22 mouse cellular contexts compared by ENCODE assay signal in the genomic region with DNA sequence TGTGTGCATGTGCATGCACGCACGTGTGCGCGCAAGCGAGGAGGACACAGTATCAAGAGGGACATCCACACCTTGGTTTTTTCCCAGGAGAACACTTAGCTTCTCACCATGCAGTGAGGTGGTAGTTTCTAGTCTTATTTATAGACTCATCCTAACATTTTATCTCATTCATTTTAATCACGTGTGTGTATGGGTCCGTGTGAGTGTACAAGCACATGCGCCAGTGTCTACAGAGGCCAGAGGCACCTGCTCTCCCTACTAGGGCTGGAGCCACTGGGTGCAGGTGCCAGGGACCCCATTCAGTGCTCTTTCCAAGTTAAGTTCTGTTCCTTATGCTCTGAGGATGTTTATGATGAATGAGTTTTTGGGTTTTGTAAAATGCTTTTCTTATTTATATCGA. TPM values are rescaled to one million over a fixed set of nuclear protein-coding genes. Genes with fewer than 3 reads are reported as not detected.
DNase-seq lines count a peak whose midpoint lies in the region; ATAC-seq and TF ChIP-seq lines count a peak whose summit lies in the region.
"Had no signal": no experiment of that assay in that cellular context is flagged by ENCODE, and none has a peak within 500 bp of the region (broad histone marks: within the 10 kb centered on the region; RNA-seq: fewer than 3 reads in every experiment).

No protein-coding gene starts in this region.

- H3K36me3 ChIP-seq in heart, adult 2 months (ENCODE audit: control insufficient read depth, insufficient read depth, low read length): no peaks in the 10 kb centered on the region
- H3K36me3 ChIP-seq in heart, embryonic 16.5 days (ENCODE audit: control insufficient read depth, insufficient read depth): no peaks in the 10 kb centered on the region
- H3K36me3 ChIP-seq in heart, postnatal 0 days (replicated peaks; ENCODE audit: control insufficient read depth, insufficient read depth, low read length): no peaks in the 10 kb centered on the region
- no peaks in the 10 kb centered on the region for H3K36me3 ChIP-seq in heart, embryonic 12.5 days
- no peaks in the 10 kb centered on the region for H3K36me3 ChIP-seq in midbrain, embryonic 11.5 days (ENCODE audit: control insufficient read depth, insufficient read depth, low read length)
- H3K36me3 ChIP-seq in midbrain, embryonic 10.5 days: no peaks in the 10 kb centered on the region

- peaks cover 2% of the 10 kb centered on the region; the same call in 1 of the 2 replicates for H3K79me2 ChIP-seq in heart, adult 2 months (replicated peaks; ENCODE audit: control insufficient read depth, insufficient read depth, low read length)

- H3K9ac ChIP-seq in heart, adult 2 months (ENCODE audit: low read depth, low read length): no peak overlapping the region
- no peak overlapping the region for H3K9ac ChIP-seq in heart, embryonic 16.5 days (ENCODE audit: low read length)
- no peak overlapping the region for H3K9ac ChIP-seq in heart, postnatal 0 days (replicated peaks; ENCODE audit: low read depth, low read length)
- no peak overlapping the region for H3K9ac ChIP-seq in heart, embryonic 12.5 days
- no peak overlapping the region for H3K9ac ChIP-seq in midbrain, embryonic 11.5 days (ENCODE audit: low read length)

- no peak for DNase-seq in heart, adult 2 months
- DNase-seq in heart, adult 8-10 months (ENCODE audit: low spot score): no peak
- no peak for DNase-seq in heart, postnatal 25 days (ENCODE audit: low spot score)
- DNase-seq in heart, postnatal 0 days (ENCODE audit: low spot score): peak; percentile 62
- peak; percentile 39 for DNase-seq in midbrain, embryonic 11.5 days (ENCODE audit: low spot score, missing footprints)
- DNase-seq in midbrain, embryonic 10.5 days (ENCODE audit: low spot score): no peak
- DNase-seq: adrenal gland, adult 2 months; adrenal gland, adult 8-10 months; adrenal gland, postnatal 10 days; adrenal gland, postnatal 14 days; adrenal gland, postnatal 25 days; adrenal gland, postnatal 36 days; B cell, adult 2 months; cerebellum, adult 11 months; cerebellum, adult 11-12 months had no signal

- 67% methylated on average over 9 of the region's 9 CpGs for WGBS in heart, adult 2 months
- 76% methylated on average over 9 of the region's 9 CpGs for WGBS in heart, embryonic 16.5 days
- 65% methylated on average over 9 of the region's 9 CpGs for WGBS in heart, postnatal 0 days
- WGBS in heart, embryonic 12.5 days: 87% methylated on average over 9 of the region's 9 CpGs
- WGBS in midbrain, embryonic 11.5 days: 95% methylated on average over 9 of the region's 9 CpGs
- WGBS in midbrain, embryonic 10.5 days: 96% methylated on average over 9 of the region's 9 CpGs

- no peak for TF ChIP-seq POLR2A in heart, adult 2 months (IDR thresholded peaks at IDR 0.05; ENCODE audit: insufficient read depth, low read depth, low read length)

- intact Hi-C loops in heart, adult 2 months (cut with DNase I): loop anchor here (2.0 kb wide), 1 partner anchor 17 kb away; no protein-coding TSS in a partner anchor
- intact Hi-C loops in heart, postnatal 25 days (cut with DNase I): no loop called here

- H3K4me2 ChIP-seq in heart, embryonic 16.5 days (ENCODE audit: low read depth, low read length): no peak overlapping the region
- no peak overlapping the region for H3K4me2 ChIP-seq in heart, postnatal 0 days (ENCODE audit: low read depth, low read length)
- no peak overlapping the region for H3K4me2 ChIP-seq in heart, embryonic 12.5 days
- H3K4me2 ChIP-seq in midbrain, embryonic 11.5 days: no peak overlapping the region

- H3K4me3 ChIP-seq in heart, adult 2 months: no peak overlapping the region
- no peak overlapping the region for H3K4me3 ChIP-seq in heart, embryonic 16.5 days (ENCODE audit: low read length)
- H3K4me3 ChIP-seq in heart, postnatal 0 days (ENCODE audit: low read depth, low read length): no peak overlapping the region
- no peak overlapping the region for H3K4me3 ChIP-seq in heart, embryonic 12.5 days
- no peak overlapping the region for H3K4me3 ChIP-seq in midbrain, embryonic 11.5 days (ENCODE audit: low read depth, low read length)
- H3K4me3 ChIP-seq in midbrain, embryonic 10.5 days: no peak overlapping the region

- H3K4me1 ChIP-seq in heart, adult 2 months (ENCODE audit: control insufficient read depth, insufficient read depth, low read length): peaks cover 17% of the 10 kb centered on the region
- peaks cover 10% of the 10 kb centered on the region for H3K4me1 ChIP-seq in heart, embryonic 16.5 days (ENCODE audit: control insufficient read depth, insufficient read depth, low read length)
- H3K4me1 ChIP-seq in heart, postnatal 0 days (ENCODE audit: control insufficient read depth, insufficient read depth): peaks cover 12% of the 10 kb centered on the region; the same call in 1 of the 2 replicates
- H3K4me1 ChIP-seq in heart, embryonic 12.5 days (replicated peaks): peaks cover 19% of the 10 kb centered on the region; the same call in 1 of the 2 replicates
- no peaks in the 10 kb centered on the region for H3K4me1 ChIP-seq in midbrain, embryonic 11.5 days (ENCODE audit: control insufficient read depth, insufficient read depth, low read length)
- H3K4me1 ChIP-seq in midbrain, embryonic 10.5 days: peaks cover 12% of the 10 kb centered on the region; the same call in 1 of the 2 replicates

- peak; percentile 82 for ATAC-seq in heart, embryonic 16.5 days (replicated peaks; ENCODE audit: extremely low read depth, insufficient read depth, low FRiP score)
- ATAC-seq in heart, postnatal 0 days (ENCODE audit: insufficient read depth, low read depth): peak; percentile 74
- ATAC-seq in heart, embryonic 12.5 days (ENCODE audit: insufficient number of reproducible peaks, low FRiP score): no peak
- no peak for ATAC-seq in midbrain, embryonic 11.5 days (ENCODE audit: low FRiP score)
- ATAC-seq: activated CD4-positive, CD25-positive, alpha-beta regulatory T cell, adult 4 months; CD4-positive, CD25-positive, alpha-beta regulatory T cell, adult 4 months; Patski had no signal

- TF ChIP-seq EP300 in heart, adult 2 months (IDR thresholded peaks at IDR 0.05; ENCODE audit: insufficient read depth, low read depth, low read length): no peak
- TF ChIP-seq EP300 in heart, postnatal 0 days (IDR thresholded peaks at IDR 0.05; ENCODE audit: low read depth): no peak; the same call in 1 of the 2 replicates

- TF ChIP-seq CTCF in heart, adult 2 months (IDR thresholded peaks at IDR 0.05): no peak
- no peak for TF ChIP-seq CTCF in heart, postnatal 0 days (IDR thresholded peaks at IDR 0.05; ENCODE audit: low read depth)

- H3K9me3 ChIP-seq in heart, embryonic 16.5 days (replicated peaks; ENCODE audit: control insufficient read depth, low read length): no peaks in the 10 kb centered on the region
- H3K9me3 ChIP-seq in heart, postnatal 0 days (replicated peaks; ENCODE audit: control insufficient read depth, low read length): no peaks in the 10 kb centered on the region
- no peaks in the 10 kb centered on the region for H3K9me3 ChIP-seq in heart, embryonic 12.5 days (replicated peaks)
- no peaks in the 10 kb centered on the region for H3K9me3 ChIP-seq in midbrain, embryonic 11.5 days (ENCODE audit: control insufficient read depth, low read length)
- H3K9me3 ChIP-seq in midbrain, embryonic 10.5 days (replicated peaks): no peaks in the 10 kb centered on the region
- H3K9me3 ChIP-seq: G1E had no signal

- peak overlapping the region; percentile 48 for H3K27ac ChIP-seq in heart, adult 2 months
- H3K27ac ChIP-seq in heart, embryonic 16.5 days (ENCODE audit: low read length): 0 out of 2 replicates have a peak overlapping the region, but pooled peaks have one; percentile 20
- H3K27ac ChIP-seq in heart, postnatal 0 days (ENCODE audit: low read depth): no peak overlapping the region; the same call in 1 of the 2 replicates
- no peak overlapping the region for H3K27ac ChIP-seq in heart, embryonic 12.5 days (ENCODE audit: poor library complexity, severe bottlenecking)
- H3K27ac ChIP-seq in midbrain, embryonic 11.5 days (ENCODE audit: low read depth, low read length): no peak overlapping the region
- H3K27ac ChIP-seq in midbrain, embryonic 10.5 days (replicated peaks): no peak overlapping the region

- no peaks in the 10 kb centered on the region for H3K27me3 ChIP-seq in heart, adult 2 months (ENCODE audit: control insufficient read depth, insufficient read depth, low read length)
- H3K27me3 ChIP-seq in heart, embryonic 16.5 days (ENCODE audit: control insufficient read depth, insufficient read depth, low read length): no peaks in the 10 kb centered on the region
- no peaks in the 10 kb centered on the region for H3K27me3 ChIP-seq in heart, postnatal 0 days (ENCODE audit: control insufficient read depth, insufficient read depth, low read length)
- no peaks in the 10 kb centered on the region for H3K27me3 ChIP-seq in heart, embryonic 12.5 days (replicated peaks)
- no peaks in the 10 kb centered on the region for H3K27me3 ChIP-seq in midbrain, embryonic 11.5 days (ENCODE audit: control insufficient read depth, insufficient read depth, low read length)
- no peaks in the 10 kb centered on the region for H3K27me3 ChIP-seq in midbrain, embryonic 10.5 days (ENCODE audit: low read depth, poor library complexity, severe bottlenecking)
- H3K27me3 ChIP-seq: CH12.LX, Patski had no signal

RNA-seq across cellular contexts. Expression of a gene that starts 48.0 kb away (rescaled TPM):
- 10 to 100 TPM; 21.5 to 21.6 TPM for total RNA-seq in heart, adult 2 months (2021)
- 12.5 and 13.2 TPM in 2 replicates for polyA plus RNA-seq in heart, adult 2 months (2012; rRNA removed)
- total RNA-seq in heart, adult 8-10 months (2022): 10 to 100 TPM; 22.9 to 24.7 (median 23.4) TPM
- 44.5 and 49.9 TPM in 2 replicates for polyA plus RNA-seq in heart, embryonic 16.5 days (2015; fragmentation: Nextera tagmentation; extraction: Ambion mirVana)
- total RNA-seq in heart, postnatal 25 days (2021): 10 to 100 TPM; 21.3 to 22.5 TPM
- 9.2 and 12.1 TPM in 2 replicates for total RNA-seq in heart, postnatal 0 days (2014; rRNA removed; ENCODE audit: low replicate concordance)
- polyA plus RNA-seq in heart, postnatal 0 days (2015; fragmentation: Nextera tagmentation; extraction: Ambion mirVana): 39.8 and 39.9 TPM in 2 replicates
- polyA plus RNA-seq in heart, embryonic 12.5 days (2016; fragmentation: Nextera tagmentation; extraction: Ambion mirVana): 48.6 and 56.2 TPM in 2 replicates
- polyA plus RNA-seq in midbrain, embryonic 11.5 days (2014; fragmentation: Nextera tagmentation; extraction: Ambion mirVana): 95.0 and 103 TPM in 2 replicates
- 95.5 and 96.3 TPM in 2 replicates for polyA plus RNA-seq in midbrain, embryonic 10.5 days (2016; fragmentation: Nextera tagmentation; extraction: Ambion mirVana)

RNA-seq across cellular contexts. Expression of a gene that starts 48.5 kb away (rescaled TPM):
- total RNA-seq in heart, adult 2 months (2021): 10 to 100 TPM; 51.6 to 76.4 TPM
- 64.4 and 90.1 TPM in 2 replicates for polyA plus RNA-seq in heart, adult 2 months (2012; rRNA removed)
- 10 to 100 TPM; 52.9 to 62.0 (median 57.6) TPM for total RNA-seq in heart, adult 8-10 months (2022)
- polyA plus RNA-seq in heart, embryonic 16.5 days (2015; fragmentation: Nextera tagmentation; extraction: Ambion mirVana): 11.4 and 13.0 TPM in 2 replicates
- total RNA-seq in heart, postnatal 25 days (2021): 10 to 100 TPM; 56.8 to 61.6 TPM
- 31.3 and 55.4 TPM in 2 replicates for total RNA-seq in heart, postnatal 0 days (2014; rRNA removed; ENCODE audit: low replicate concordance)
- 7.7 and 11.0 TPM in 2 replicates for polyA plus RNA-seq in heart, postnatal 0 days (2015; fragmentation: Nextera tagmentation; extraction: Ambion mirVana)
- polyA plus RNA-seq in heart, embryonic 12.5 days (2016; fragmentation: Nextera tagmentation; extraction: Ambion mirVana): 11.5 and 12.1 TPM in 2 replicates
- 22.5 and 23.7 TPM in 2 replicates for polyA plus RNA-seq in midbrain, embryonic 11.5 days (2014; fragmentation: Nextera tagmentation; extraction: Ambion mirVana)
- polyA plus RNA-seq in midbrain, embryonic 10.5 days (2016; fragmentation: Nextera tagmentation; extraction: Ambion mirVana): 19.3 and 31.9 TPM in 2 replicates

Comparison
In these comparisons a context has a peak if more than half of its experiments do, and no peak if none do; other contexts are left out.
1. DNase-seq: peak in heart, postnatal 0 days (single experiment) and midbrain, embryonic 11.5 days (single experiment); none in heart, adult 2 months (0 of 2), heart, adult 8-10 months (single experiment), heart, postnatal 25 days (single experiment) and midbrain, embryonic 10.5 days (single experiment).
2. H3K27ac ChIP-seq: peak in heart, adult 2 months (single experiment) and heart, embryonic 16.5 days (single experiment); none in heart, postnatal 0 days (single experiment), heart, embryonic 12.5 days (single experiment), midbrain, embryonic 11.5 days (single experiment) and midbrain, embryonic 10.5 days (single experiment).
3. ATAC-seq: peak in heart, embryonic 16.5 days (single experiment) and heart, postnatal 0 days (single experiment); none in heart, embryonic 12.5 days (single experiment) and midbrain, embryonic 11.5 days (single experiment).